Mouse (Mus musculus): ENCODE measurements around the gene Pacrg.

DNA sequence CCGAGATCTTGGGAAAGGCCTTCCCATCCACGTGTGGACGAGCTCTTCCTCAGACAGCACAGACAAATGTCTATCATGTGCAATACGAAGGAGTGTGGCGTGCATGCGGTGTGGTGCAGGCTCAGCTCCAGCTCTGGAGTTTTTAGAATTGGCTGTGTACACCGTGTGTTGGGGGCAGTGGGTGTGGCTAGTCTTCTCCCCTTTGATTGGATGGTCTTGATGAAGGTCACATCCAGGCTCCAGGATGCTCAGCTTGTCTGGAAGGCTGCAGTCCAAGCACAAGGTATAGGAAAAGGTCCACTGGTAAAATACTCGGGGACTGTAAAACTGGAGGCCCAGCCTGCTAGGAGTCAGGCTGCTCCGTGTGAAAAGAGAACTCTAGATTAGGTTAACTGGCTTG is 450.4 kb downstream of the Pacrg start:
- TF ChIP-seq CTCF (IDR thresholded peaks at IDR 0.05 in 2 of 3, conservative IDR thresholded peaks at IDR 0.05 in 1 of 3; ENCODE audit: control insufficient read depth in 1 of 3, insufficient read depth in 1 of 3, low read depth in 2 of 3, low read length in 3 of 3, poor library complexity in 1 of 3, severe bottlenecking in 1 of 3) (no peak), EP300 (IDR thresholded peaks at IDR 0.05; ENCODE audit: low read depth in 1 of 2, low read length in 2 of 2) (no peak), NELFE (IDR thresholded peaks at IDR 0.05; ENCODE audit: low read depth, low read length) (no peak), POLR2A (IDR thresholded peaks at IDR 0.05; ENCODE audit: control insufficient read depth in 1 of 2, insufficient read depth in 1 of 2, low read depth in 1 of 2, low read length in 2 of 2, poor library complexity in 1 of 2) (no peak), MEF2A (IDR thresholded peaks at IDR 0.05; ENCODE audit: extremely low read depth, insufficient replicate concordance, low read depth, low read length, poor library complexity, severe bottlenecking) (no peak), POLR2AphosphoS2 (IDR thresholded peaks at IDR 0.05; ENCODE audit: low read length) (no peak)

All from MEL (cell line).